Mouse (Mus musculus) brain, embryonic 14.5 days (tissue): ENCODE measurements around the gene Spef1. TPM values are rescaled to one million over a fixed set of nuclear protein-coding genes. Genes with fewer than 3 reads are reported as not detected.
"Not testable (repeated sequence)": the region's sequence is repeated elsewhere in the genome, so short reads cannot be mapped to it uniquely, and the experiment has no call there.

ENCODE experiments used
- DNase-seq: peaks from one replicate; pipeline ENCODE4 v3.0.0-alpha.2; 2011; ENCODE audit warnings: low read depth
- CTCF ChIP-seq: fragments of 200-500 bp; IDR thresholded peaks from 2 replicates; pipeline ENCODE4 v1.5.1; 2012; ENCODE audit warnings: inconsistent platforms, mild to moderate bottlenecking, moderate library complexity, borderline replicate concordance; ENCODE audit not compliant: insufficient read depth, insufficient read length; ENCODE audit errors: extremely low read depth
- POLR2A ChIP-seq: fragments of 200-500 bp; IDR thresholded peaks from 2 replicates; pipeline ENCODE4 v1.6.1; 2012; ENCODE audit warnings: mild to moderate bottlenecking, inconsistent platforms, borderline replicate concordance; ENCODE audit not compliant: poor library complexity, insufficient read depth, insufficient read length, severe bottlenecking; ENCODE audit errors: extremely low read depth
- polyA plus RNA-seq: library from polyadenylated mRNA; depleted of rRNA; stranded (reverse); fragments of >200 nt; gene quantifications from 2 replicates; pipeline ENCODE4 v1.2.3, GENCODE M21; 2012; rRNA removed

Spef1 gene
- polyA plus RNA-seq, result 35.4 and 36.4 TPM in 2 replicates

DNA sequence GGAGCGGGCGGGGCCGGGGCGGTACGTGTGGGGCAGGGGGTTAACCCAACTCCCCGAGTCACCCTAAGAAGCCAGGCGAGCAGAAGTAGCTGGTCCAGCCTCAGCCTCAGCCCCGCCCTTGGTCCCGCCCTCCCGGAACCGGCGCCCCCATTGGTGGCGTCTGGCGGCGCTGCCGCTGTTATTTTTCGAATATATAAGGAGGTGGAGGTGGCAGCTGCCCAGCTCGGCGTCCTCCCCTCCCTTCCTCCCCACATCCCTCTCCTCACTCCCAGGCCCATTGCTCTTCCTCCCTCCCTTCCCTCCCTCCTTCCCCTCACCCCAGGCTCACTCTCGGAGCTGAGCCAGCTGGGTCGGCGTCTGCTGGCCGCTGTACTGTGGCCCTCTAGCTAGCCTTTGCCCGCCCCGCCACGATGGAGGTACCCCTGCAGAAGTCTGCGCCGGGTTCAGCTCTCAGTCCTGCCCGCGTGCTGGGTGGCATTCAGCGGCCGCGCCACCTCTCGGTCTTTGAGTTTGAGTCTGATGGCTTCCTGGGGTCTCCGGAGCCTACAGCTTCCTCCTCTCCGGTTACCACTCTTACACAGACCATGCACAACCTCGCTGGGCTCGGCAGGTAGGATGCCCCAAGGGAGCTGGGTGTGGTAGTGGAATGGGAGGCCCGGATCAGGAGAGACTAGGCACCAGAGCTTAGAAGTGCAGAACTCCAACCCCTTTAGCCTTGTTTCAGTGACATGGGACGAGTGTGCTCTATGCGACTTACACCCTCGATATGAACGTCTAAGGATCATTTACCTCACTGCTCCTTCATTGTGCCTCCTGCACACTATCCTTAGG is at the start of gene Spef1, which contains the start of gene Cdc25b:
Gene Spef1 (minus strand): TSS at position 512 of the 831 bp plus-strand sequence.
Gene Cdc25b (plus strand): TSS at position 179 of the 831 bp plus-strand sequence.
- DNase-seq, result peak; percentile 93
- TF ChIP-seq POLR2A (no peak; the same call in 1 of the 2 replicates), CTCF (peak; percentile 31; the same call in 1 of the 2 replicates)

DNA sequence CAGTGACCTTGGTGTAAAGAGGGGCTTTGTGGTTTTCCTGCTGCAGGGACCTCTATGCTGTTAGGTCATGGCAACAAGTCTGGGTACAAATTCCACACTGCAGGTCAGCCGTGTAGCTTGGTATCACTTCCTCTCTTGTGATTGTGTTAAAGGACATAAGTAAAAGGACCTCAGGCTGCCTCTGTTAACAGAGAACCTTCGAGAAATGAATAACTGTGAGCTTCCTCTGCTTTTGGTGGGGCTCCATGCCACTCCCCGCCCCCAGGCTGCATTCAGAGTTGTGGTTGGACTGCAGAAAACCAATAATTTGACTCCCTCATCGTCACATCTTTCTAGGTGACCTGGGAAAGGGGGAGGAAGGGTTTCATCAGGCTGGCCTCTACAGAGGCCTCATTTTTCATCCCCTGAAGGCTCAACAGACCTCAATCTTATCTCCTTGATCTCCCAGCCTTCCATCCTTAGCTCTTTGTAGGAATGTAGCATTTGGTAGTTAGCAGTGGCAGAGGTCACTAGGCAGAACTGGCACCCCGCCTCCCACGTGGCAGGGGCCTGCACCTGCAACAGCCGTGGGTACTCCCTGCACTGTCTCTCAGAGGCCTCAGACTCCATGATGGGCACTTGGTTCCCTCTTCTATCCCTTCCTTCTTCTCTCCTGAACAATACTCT is 48.0 kb upstream of the Spef1 start:
- TF ChIP-seq POLR2A (no peak), CTCF (no peak)
- no peak for DNase-seq

DNA sequence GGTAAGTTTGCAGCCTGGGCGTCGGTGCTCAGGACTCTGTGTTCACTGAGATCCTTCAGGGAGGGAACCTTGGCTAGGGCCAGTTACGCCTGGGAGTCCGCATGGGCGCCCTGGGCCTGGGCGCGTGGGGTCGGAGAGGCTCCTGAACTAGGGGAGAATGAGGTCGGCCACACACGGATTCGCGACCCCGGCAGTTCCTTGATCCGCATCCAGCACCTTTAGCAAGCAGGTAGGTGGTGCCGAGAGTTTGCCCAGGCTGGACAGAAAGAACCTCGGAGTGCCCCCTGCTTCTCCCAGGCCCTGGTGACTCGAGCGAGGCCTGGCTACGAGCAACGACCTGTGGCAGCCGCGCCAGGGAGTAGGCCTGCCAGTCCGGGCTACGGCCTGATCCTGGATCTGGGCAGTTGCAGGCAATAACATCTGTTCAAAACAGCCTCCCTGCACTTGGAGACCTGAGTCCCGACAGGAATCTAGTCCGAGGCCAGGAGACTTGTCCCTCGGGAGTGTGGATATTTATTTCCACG is 47.1 kb upstream of the Spef1 start:
- no peak for TF ChIP-seq POLR2A
- no peak for TF ChIP-seq CTCF
- DNase-seq, result no peak

DNA sequence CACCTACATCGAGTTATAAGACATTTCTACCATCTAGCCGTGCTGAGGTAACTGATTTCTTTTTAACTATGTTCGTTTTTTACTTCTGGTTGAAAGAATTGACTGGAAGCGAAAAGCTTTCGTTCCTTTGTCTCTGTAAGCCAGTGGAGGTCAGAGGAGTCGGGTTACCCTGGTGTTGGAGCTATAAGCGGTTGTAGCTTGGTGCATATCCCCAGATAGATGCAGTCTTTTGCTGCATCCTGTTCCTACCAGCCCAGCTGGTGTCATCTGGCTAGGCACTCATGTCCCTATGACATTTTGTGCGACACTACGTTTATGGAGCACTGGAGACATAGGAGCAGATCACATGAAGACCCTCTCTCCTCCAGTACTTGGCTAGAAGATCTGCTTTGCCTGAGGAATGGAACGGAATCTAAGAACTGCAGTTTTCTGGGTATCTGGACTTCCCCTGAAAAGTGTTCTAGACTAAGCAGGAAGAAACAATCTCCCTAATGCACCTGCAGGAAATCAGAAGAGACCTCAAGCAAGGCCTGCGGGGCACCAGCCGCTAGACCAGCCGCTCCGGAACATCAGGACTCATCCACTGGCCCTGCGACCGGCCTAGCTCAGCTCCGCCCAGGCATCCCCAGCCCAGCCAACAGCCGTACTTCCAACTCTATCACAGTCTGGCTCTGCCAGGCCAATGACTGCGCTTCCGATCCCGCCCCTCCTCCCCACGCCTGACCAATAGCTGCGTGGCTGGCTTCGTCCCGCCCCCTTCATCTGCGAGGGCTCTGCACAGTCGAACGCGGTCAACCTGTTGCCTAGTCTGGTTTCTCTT is 46.4 kb upstream of the Spef1 start, which contains the start of gene Mavs:
Gene Mavs (plus strand): TSS at position 757 of the 820 bp plus-strand sequence.
- TF ChIP-seq POLR2A (peak; percentile 76; the same call in 1 of the 2 replicates), CTCF (no peak)
- peak; percentile 98 for DNase-seq

DNA sequence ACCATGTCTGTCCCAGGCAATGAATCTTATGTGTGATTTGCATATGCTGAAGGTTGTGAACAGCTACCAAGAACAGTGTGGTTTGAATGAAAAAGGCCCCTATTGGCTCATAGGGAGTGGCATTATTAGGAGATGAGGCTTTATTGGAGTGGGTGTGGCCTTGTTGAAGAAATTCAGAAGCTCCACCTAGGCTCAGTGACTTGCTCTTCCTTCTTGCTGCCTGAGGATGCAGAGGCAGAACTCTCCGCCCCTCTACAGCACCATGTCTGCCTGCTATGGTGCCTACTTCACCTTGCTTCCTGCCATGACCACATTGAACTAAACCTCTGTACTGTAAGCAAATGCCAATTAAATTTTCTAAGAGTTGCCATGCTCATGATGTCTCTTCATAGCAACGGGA is 45.5 kb upstream of the Spef1 start:
- no peak for TF ChIP-seq CTCF
- no peak for TF ChIP-seq POLR2A
- DNase-seq, result no peak

DNA sequence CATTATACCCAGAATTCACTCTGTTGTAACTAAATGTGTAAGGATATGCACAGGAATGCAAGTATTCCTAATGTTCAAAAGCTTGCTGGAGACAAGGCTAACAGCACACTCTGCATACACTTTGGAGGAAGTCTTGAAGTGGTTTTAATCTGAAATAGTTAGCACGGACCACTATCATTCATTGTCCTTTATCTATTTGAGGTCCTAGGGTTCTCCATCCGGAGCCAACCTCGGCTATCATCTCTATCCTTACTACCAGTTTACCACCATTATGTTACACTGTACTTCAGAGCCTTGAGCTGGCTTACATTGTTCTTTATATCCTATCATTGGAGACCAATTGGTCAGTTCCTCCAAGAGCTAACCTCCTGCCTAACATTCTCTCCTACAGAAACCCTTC is 40.2 kb upstream of the Spef1 start:
- DNase-seq, result no peak
- TF ChIP-seq CTCF, result no peak
- TF ChIP-seq POLR2A, result no peak

DNA sequence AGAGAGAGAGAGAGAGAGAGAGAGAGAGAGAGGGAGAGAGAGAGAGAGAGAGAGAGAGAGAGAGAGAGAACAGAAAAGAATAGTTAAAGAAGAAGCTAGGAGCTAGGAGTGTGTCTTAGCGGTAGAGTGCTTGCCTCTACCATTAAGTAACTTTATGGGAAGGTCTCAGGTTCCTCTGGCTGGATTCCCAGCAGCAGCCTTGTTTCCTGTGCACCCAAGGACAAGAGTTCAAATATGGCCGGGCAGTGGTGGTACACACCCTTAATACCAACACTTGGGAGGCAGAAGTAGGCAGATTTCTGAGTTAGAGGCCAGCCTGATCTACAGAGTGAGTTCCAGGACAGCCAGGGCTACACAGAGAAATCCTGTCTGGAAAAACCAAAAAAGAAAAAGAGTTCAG is 39.6 kb upstream of the Spef1 start:
- not testable (repeated sequence) for DNase-seq

DNA sequence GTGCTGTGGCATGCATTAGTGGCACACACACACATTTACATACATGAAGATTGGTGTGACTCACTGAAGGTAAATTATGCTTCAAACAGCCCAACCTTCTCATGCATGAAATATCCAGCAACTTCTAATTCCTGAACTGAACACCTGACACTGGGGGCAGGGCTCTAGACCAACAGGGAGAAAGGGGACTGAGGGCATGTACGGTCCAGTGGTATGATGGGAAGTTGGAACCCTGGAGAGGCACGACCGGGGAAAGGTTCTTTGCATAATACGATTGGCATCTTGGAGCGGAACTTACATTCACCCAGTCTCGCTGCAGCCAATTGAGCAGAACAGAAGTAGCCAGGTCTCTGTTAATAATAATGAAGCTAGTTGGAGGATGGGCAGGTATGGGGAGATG is 38.1 kb upstream of the Spef1 start:
- no peak for DNase-seq
- TF ChIP-seq POLR2A (no peak), CTCF (no peak)

DNA sequence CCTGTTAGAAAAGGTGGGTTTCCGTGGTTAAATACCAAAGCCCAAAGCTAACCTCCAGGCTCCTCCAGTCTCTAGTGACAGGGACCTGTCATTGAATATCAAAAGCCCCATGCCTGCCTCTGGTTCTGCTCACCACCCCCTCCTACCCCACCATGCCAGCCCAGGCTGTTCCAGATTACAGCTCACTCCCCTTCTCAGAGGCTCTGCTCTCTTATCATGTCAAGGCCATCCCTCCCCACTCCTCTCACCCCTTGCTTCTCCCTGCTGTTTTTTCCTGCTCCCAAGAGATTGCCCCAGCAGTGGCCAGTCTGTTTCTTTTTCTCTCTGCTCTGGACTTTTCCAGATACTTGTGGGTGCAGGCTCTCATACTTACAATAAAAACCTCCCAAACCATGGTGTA is 36.5 kb upstream of the Spef1 start:
- TF ChIP-seq CTCF, result no peak
- no peak for TF ChIP-seq POLR2A
- no peak for DNase-seq

DNA sequence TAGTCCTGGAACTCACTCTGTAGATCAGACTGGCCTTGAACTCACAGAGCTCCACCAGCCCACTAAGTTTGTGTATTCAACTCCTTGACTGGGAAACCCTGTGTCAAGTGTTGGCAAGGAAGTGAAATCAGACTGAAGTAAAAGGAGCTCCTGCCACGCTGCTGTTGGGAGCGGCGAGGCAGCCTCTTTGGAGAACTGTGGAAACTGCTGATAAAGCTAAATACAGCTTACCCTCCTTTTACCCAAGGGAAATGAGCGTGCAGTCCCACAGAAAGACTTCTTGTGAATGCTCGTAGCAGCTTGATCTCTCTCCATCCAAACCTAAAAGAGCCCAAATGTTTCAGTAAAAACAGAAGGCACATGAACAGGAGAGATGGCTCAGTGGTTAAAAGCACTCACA is 35.5 kb upstream of the Spef1 start:
- TF ChIP-seq CTCF (no peak), POLR2A (no peak)
- DNase-seq, result peak; percentile 12
